Mouse (Mus musculus): ENCODE measurements around the gene Irf7. TPM values are rescaled to one million over a fixed set of nuclear protein-coding genes. Genes with fewer than 3 reads are reported as not detected.

Irf7 gene
- polyA plus RNA-seq, 1 experiment from 2014 or later = 1.4 TPM

DNA sequence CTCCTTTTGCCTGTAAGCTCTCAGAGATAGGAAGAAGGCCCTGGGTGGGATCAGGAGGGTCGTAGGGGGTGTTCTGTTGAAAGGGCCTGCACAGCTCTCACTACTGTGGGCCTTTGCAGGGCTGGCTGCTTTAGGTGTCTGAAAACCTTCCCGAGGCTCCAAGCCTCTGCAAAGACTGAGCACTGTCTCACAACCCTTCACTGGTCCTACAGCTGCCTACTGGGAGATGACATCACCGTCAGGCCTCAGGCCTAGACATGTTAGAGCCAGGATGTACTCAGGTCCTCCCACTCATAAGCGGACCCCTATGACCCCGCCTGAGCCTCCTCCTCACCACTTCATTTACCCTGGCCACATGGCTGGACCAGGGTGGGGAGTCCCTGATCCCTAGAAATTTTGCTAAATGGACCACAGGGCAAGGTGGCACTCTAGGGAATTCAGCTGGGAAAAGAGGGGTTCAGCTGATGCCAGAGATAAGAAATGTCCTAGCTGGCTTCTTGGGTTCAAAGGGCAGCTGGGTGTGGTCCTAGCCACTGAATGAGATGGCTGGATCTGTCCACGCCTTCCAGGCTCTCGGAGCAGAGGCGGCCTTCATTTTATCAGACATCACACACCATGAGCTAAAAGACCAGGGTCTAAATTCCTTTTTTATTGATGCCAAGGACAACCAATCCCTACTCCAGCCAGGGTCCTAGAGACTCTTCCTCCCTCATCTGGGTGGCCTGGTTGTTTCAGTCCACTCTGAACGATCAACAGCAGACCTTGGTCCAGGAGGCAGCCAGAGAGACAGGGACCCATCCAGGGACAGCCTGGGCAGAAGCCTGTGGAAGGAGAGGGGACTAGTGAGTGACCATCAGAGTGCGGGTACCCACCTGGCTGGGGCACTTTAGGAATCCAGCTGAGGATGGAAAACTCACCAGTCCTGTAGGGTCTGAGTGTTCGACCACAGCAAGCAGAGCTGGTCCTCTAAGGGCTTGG, 11.7 kb upstream of the Irf7 start:
- DNase-seq (ENCODE audit: low spot score, missing footprints) (no peak), ATAC-seq (ENCODE audit: low FRiP score) (peak; percentile 4; the same call in 1 of the 2 replicates)
- Histone ChIP-seq H3K27me3 (ENCODE audit: control insufficient read depth, insufficient read depth, low read length) (peaks cover 7% of the 10 kb centered on the region), H3K9me3 (ENCODE audit: control insufficient read depth, low read length) (no peaks in the 10 kb centered on the region), H3K36me3 (ENCODE audit: control insufficient read depth, insufficient read depth, low read length) (no peaks in the 10 kb centered on the region), H3K4me3 (ENCODE audit: low read depth, low read length) (no peak overlapping the region), H3K27ac (ENCODE audit: low read depth, low read length) (no peak overlapping the region), H3K4me2 (no peak overlapping the region), H3K4me1 (ENCODE audit: control insufficient read depth, insufficient read depth, low read length) (peaks cover 5% of the 10 kb centered on the region), H3K9ac (ENCODE audit: low read length) (no peak overlapping the region)
- WGBS = 81% methylated on average over 11 of the region's 11 CpGs

DNA sequence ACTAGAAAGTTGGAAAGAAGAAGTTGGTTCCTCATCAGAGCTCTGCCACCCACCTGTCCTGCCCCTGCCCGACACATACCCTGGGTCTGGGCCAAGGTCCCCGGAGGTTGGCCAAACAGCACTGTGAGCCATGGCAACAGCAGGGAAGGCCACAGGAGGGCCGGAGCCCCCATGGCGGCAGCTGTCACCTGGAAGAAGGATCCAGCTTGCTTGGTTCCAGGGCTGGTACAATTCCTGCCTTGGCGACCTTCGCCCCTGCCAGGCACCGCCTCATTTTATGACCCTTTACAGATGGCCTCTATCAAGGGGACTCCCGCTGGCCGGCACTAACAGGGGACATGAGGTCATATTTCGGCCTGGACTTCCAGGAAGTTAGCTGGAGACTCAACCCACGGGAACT, 10.3 kb upstream of the Irf7 start, which contains the start of gene Cdhr5:
Gene Cdhr5 (minus strand): TSS at position 241 of the 400 bp plus-strand sequence.
- H3K4me1 ChIP-seq (ENCODE audit: control insufficient read depth, insufficient read depth, low read length) = peaks cover 5% of the 10 kb centered on the region
- no peak within 1 kb of the TSS for H3K4me2 ChIP-seq
- no peaks in the 10 kb centered on the region for H3K36me3 ChIP-seq (ENCODE audit: control insufficient read depth, insufficient read depth, low read length)
- WGBS = 82% methylated on average over 11 of the region's 11 CpGs
- ATAC-seq (ENCODE audit: low FRiP score) (no peak), DNase-seq (ENCODE audit: low spot score, missing footprints) (no peak)
- no peak within 1 kb of the TSS for H3K4me3 ChIP-seq (ENCODE audit: low read depth, low read length)
- no peak within 1 kb of the TSS for H3K27ac ChIP-seq (ENCODE audit: low read depth, low read length)
- H3K9me3 ChIP-seq (ENCODE audit: control insufficient read depth, low read length) = no peaks in the 10 kb centered on the region
- peaks cover 7% of the 10 kb centered on the region for H3K27me3 ChIP-seq (ENCODE audit: control insufficient read depth, insufficient read depth, low read length)
- no peak within 1 kb of the TSS for H3K9ac ChIP-seq (ENCODE audit: low read length)

DNA sequence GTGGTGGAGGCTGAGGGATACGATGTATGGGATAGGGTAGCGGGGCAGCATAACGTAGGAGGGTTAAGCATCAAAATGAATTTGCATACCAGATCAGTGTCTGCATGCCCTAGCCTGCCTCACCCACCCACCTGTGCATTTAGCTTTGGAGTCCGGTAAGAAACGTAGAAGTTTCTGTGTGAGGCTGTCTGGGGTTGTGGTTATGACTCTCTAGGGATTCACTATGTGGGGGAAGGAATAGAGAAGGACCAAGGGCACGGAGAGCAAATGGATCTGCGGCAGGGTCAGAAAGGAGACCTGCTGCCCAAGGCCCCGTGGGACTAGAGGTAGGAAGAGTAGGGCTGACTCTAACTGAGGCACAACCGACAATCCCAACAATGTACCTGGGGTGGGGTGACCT, 9.1 kb upstream of the Irf7 start:
- DNase-seq (ENCODE audit: low spot score, missing footprints) (no peak), ATAC-seq (ENCODE audit: low FRiP score) (no peak)
- 80% methylated on average over 9 of the region's 9 CpGs for WGBS
- Histone ChIP-seq H3K4me2 (no peak overlapping the region), H3K27ac (ENCODE audit: low read depth, low read length) (no peak overlapping the region), H3K36me3 (ENCODE audit: control insufficient read depth, insufficient read depth, low read length) (no peaks in the 10 kb centered on the region), H3K9ac (ENCODE audit: low read length) (no peak overlapping the region), H3K4me1 (ENCODE audit: control insufficient read depth, insufficient read depth, low read length) (peaks cover 5% of the 10 kb centered on the region), H3K27me3 (ENCODE audit: control insufficient read depth, insufficient read depth, low read length) (peaks cover 7% of the 10 kb centered on the region), H3K9me3 (ENCODE audit: control insufficient read depth, low read length) (no peaks in the 10 kb centered on the region), H3K4me3 (ENCODE audit: low read depth, low read length) (no peak overlapping the region)

DNA sequence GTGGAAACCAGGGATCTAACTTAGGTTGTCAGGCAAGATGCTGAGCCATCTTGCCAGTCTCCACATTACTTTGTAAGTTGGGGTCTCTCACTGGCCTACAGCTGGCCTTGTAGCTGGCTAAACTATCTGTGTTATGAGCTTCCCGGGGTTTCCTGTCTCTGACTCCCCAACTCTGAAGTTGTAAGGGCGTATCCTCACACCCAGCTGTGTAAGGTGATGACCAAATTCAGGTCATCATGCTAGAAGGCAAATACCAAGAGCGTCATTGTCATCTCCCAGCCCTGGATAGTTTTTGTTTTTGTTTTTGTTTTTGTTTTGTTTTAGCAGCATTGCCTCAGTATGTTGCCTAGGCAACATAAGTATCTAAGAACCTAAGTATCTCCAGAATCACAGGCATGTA, 4.3 kb upstream of the Irf7 start:
- 75% methylated on average over 3 of the region's 3 CpGs for WGBS
- ATAC-seq (ENCODE audit: low FRiP score) = no peak
- H3K36me3 ChIP-seq (ENCODE audit: control insufficient read depth, insufficient read depth, low read length) = no peaks in the 10 kb centered on the region

DNA sequence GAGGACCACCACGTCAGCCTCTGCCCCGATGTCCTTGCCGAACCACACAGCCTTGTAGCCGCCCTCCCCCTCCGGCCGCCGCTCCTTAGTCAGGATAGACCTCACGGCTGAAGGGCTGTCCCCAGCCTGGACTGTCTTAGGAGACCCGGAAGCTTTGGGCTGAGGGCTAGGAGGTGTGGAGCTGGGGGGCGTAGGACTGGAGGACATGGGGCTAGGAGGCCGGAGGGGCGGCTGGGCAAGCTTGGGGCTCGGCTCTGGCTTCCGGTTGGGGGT, 2.9 kb upstream of the Irf7 start:
- H3K4me2 ChIP-seq = no peak overlapping the region
- no peaks in the 10 kb centered on the region for H3K27me3 ChIP-seq (ENCODE audit: control insufficient read depth, insufficient read depth, low read length)
- peaks cover 5% of the 10 kb centered on the region for H3K4me1 ChIP-seq (ENCODE audit: control insufficient read depth, insufficient read depth, low read length)
- H3K4me3 ChIP-seq (ENCODE audit: low read depth, low read length) = no peak overlapping the region
- no peak overlapping the region for H3K27ac ChIP-seq (ENCODE audit: low read depth, low read length)
- DNase-seq (ENCODE audit: low spot score, missing footprints) (no peak), ATAC-seq (ENCODE audit: low FRiP score) (no peak)
- 89% methylated on average over 14 of the region's 14 CpGs for WGBS
- H3K9ac ChIP-seq (ENCODE audit: low read length) = no peak overlapping the region
- no peaks in the 10 kb centered on the region for H3K36me3 ChIP-seq (ENCODE audit: control insufficient read depth, insufficient read depth, low read length)
- no peaks in the 10 kb centered on the region for H3K9me3 ChIP-seq (ENCODE audit: control insufficient read depth, low read length)

More for the DNA sequence above, 4.3 kb upstream of the Irf7 start:
- DNase-seq (ENCODE audit: low spot score, missing footprints) = no peak
- no peaks in the 10 kb centered on the region for H3K9me3 ChIP-seq (ENCODE audit: control insufficient read depth, low read length)
- H3K27me3 ChIP-seq (ENCODE audit: control insufficient read depth, insufficient read depth, low read length) = no peaks in the 10 kb centered on the region
- H3K4me1 ChIP-seq (ENCODE audit: control insufficient read depth, insufficient read depth, low read length) = peaks cover 5% of the 10 kb centered on the region; the same call in 1 of the 2 replicates
- no peak overlapping the region for H3K4me3 ChIP-seq (ENCODE audit: low read depth, low read length)
- no peak overlapping the region for H3K27ac ChIP-seq (ENCODE audit: low read depth, low read length)
- H3K4me2 ChIP-seq = no peak overlapping the region
- no peak overlapping the region for H3K9ac ChIP-seq (ENCODE audit: low read length)

DNA sequence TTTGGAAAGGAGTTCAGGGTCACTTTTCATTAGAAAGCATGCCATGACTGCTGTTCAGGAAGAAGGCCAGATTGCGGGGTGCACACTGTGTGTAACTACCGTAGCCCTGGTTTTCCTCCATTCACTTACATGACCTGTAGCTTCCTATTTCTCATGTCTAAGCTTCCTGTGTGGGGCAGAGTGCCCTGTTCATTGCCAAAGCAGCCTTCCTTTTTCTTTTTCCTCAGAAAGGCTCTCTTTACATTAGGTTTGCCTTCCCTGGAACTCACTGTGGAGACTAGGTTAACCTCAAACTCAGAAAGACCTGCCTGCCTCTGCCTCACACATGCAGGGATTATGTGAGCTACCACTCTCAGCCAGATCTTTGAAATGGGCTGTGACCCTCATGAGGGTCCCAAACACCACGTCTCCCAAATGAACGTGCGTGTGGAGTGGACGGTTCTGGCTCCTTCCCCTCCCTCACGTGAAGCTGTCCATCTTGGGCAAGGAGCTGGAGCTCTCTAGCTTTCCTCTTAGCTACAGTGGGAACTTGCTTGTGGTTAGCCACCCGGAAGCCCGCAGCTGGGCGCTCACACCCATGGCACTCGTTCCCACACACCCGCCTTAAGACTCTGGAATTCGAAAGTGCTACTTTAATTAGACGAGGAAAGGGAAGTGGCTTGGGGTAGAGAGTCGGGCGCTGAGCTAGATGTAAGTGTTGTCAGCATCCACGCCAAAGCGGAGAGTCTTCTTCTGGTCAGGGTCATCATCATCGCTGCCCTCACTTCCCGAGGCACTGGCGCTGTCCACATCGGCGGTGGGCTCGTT, 2.4 kb upstream of the Irf7 start:
- Histone ChIP-seq H3K36me3 (ENCODE audit: control insufficient read depth, insufficient read depth, low read length) (peaks cover 3% of the 10 kb centered on the region; the same call in 1 of the 2 replicates), H3K9me3 (ENCODE audit: control insufficient read depth, low read length) (no peaks in the 10 kb centered on the region), H3K27me3 (ENCODE audit: control insufficient read depth, insufficient read depth, low read length) (no peaks in the 10 kb centered on the region), H3K9ac (ENCODE audit: low read length) (no peak overlapping the region), H3K4me3 (ENCODE audit: low read depth, low read length) (no peak overlapping the region), H3K27ac (ENCODE audit: low read depth, low read length) (no peak overlapping the region), H3K4me2 (no peak overlapping the region), H3K4me1 (ENCODE audit: control insufficient read depth, insufficient read depth, low read length) (peaks cover 5% of the 10 kb centered on the region)
- 78% methylated on average over 24 of the region's 24 CpGs for WGBS
- ATAC-seq (ENCODE audit: low FRiP score) = no peak
- DNase-seq (ENCODE audit: low spot score, missing footprints) = no peak

DNA sequence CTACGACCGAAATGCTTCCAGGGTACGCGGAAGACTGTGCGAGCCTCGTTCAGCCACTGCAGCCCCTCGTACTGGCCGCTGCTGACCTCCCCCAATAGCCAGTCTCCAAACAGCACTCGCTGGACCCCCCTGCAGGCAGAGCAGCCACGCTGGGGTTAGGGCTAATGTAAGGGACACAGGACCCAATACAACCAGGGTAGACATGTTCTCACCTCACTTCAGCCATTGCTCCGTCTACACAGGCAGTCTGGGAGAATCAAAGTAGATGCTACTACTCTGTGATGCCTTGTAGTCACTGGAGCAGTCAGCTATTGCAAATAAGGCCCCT, 906 bp downstream of the Irf7 start:
- Histone ChIP-seq H3K36me3 (ENCODE audit: control insufficient read depth, insufficient read depth, low read length) (peaks cover 25% of the 10 kb centered on the region), H3K4me1 (ENCODE audit: control insufficient read depth, insufficient read depth, low read length) (peaks cover 5% of the 10 kb centered on the region), H3K4me2 (no peak overlapping the region), H3K27me3 (ENCODE audit: control insufficient read depth, insufficient read depth, low read length) (no peaks in the 10 kb centered on the region), H3K9me3 (ENCODE audit: control insufficient read depth, low read length) (no peaks in the 10 kb centered on the region), H3K4me3 (ENCODE audit: low read depth, low read length) (no peak overlapping the region), H3K9ac (ENCODE audit: low read length) (no peak overlapping the region), H3K27ac (ENCODE audit: low read depth, low read length) (no peak overlapping the region)
- ATAC-seq (ENCODE audit: low FRiP score) (peak; percentile 22; the same call in 1 of the 2 replicates), DNase-seq (ENCODE audit: low spot score, missing footprints) (no peak)
- 39% methylated on average over 11 of the region's 11 CpGs for WGBS

DNA sequence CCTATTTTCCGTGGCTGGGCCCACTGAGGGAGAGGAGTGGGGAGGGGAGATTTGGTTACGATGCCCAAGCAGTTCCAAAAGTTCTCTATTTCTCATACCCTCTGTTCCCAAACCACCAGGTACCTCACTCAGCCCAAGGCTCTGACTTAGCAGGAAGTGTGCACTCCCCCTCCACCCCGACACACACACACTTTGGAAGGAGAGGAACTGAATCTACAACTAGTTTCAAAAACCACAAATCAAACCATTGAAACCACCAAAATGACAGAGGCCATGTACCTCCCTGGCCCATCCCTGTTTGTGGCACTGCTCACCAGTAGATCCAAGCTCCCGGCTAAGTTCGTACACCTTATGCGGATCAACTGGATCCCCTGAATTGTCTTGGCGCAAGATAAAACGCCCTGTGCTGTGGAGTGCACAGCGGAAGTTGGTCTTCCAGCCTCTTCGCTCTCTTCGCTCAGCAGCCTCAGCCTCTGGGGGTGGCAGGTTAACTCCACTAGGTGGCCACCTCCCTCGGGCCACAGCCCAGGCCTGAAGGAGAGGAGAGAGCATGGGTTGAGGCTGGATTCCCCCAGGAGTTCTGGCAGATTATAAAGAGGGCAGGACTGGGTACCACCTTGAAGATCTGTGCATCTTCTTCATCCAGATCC, 1.4 kb downstream of the Irf7 start:
- DNase-seq (ENCODE audit: low spot score, missing footprints) = no peak
- peaks cover 5% of the 10 kb centered on the region for H3K4me1 ChIP-seq (ENCODE audit: control insufficient read depth, insufficient read depth, low read length)
- WGBS = 32% methylated on average over 12 of the region's 12 CpGs
- no peaks in the 10 kb centered on the region for H3K9me3 ChIP-seq (ENCODE audit: control insufficient read depth, low read length)
- H3K27me3 ChIP-seq (ENCODE audit: control insufficient read depth, insufficient read depth, low read length) = no peaks in the 10 kb centered on the region
- H3K4me3 ChIP-seq (ENCODE audit: low read depth, low read length) = no peak overlapping the region
- peak; percentile 68 for ATAC-seq (ENCODE audit: low FRiP score)
- H3K36me3 ChIP-seq (ENCODE audit: control insufficient read depth, insufficient read depth, low read length) = peaks cover 30% of the 10 kb centered on the region
- H3K27ac ChIP-seq (ENCODE audit: low read depth, low read length) = no peak overlapping the region
- H3K9ac ChIP-seq (ENCODE audit: low read length) = no peak overlapping the region
- H3K4me2 ChIP-seq = no peak overlapping the region
